Mouse (Mus musculus) lung, embryonic 14.5 days (tissue): ENCODE results near the gene Atp6v0a2. TPM values are rescaled to one million over a fixed set of nuclear protein-coding genes. Genes with fewer than 3 reads are reported as not detected.

Experiments used
- ATAC-seq: fragments of 200-750 bp; cut with Nextera tagmentation; 2 replicates; pipeline ENCODE4 v1.8.0; 2017; ENCODE audit warnings: mild to moderate bottlenecking, moderate TSS enrichment, moderate library complexity; ENCODE audit not compliant: insufficient read depth
- DNase-seq: peaks from one replicate; pipeline ENCODE4 v3.0.0-alpha.2; 2015
- H3K27ac ChIP-seq: fragments of 300-500 bp; sonication (generic); 2 replicates; pipeline ENCODE4 v1.5.1; 2014; ENCODE audit warnings: low read depth, mild to moderate bottlenecking, moderate library complexity
- H3K27me3 ChIP-seq: fragments of 300-500 bp; sonication (generic); 2 replicates; pipeline ENCODE4 v1.6.1; 2014; ENCODE audit warnings: low read length, control low read depth; ENCODE audit not compliant: insufficient read depth
- H3K36me3 ChIP-seq: fragments of 300-500 bp; sonication (generic); 2 replicates; pipeline ENCODE4 v1.6.1; 2014; ENCODE audit warnings: control low read depth; ENCODE audit not compliant: insufficient read depth
- H3K4me1 ChIP-seq: fragments of 300-500 bp; sonication (generic); 2 replicates; pipeline ENCODE4 v1.6.1; 2014; ENCODE audit warnings: antibody characterized with exemption, control low read depth; ENCODE audit not compliant: insufficient read depth
- H3K4me2 ChIP-seq: fragments of 300-500 bp; sonication (generic); 2 replicates; pipeline ENCODE4 v1.6.1; 2014; ENCODE audit warnings: mild to moderate bottlenecking
- H3K4me3 ChIP-seq: fragments of 300-500 bp; sonication (generic); 2 replicates; pipeline ENCODE4 v1.5.1; 2014; ENCODE audit warnings: low read depth, low read length
- H3K9ac ChIP-seq: fragments of 300-500 bp; sonication (generic); 2 replicates; pipeline ENCODE4 v1.6.1; 2014
- H3K9me3 ChIP-seq: fragments of 300-500 bp; sonication (generic); 2 replicates; pipeline ENCODE4 v1.6.1; 2016; ENCODE audit warnings: low read depth, low read length, control low read depth
- CTCF ChIP-seq: IDR thresholded peaks from 2 replicates; pipeline ENCODE4 v1.5.1; 2016; ENCODE audit warnings: antibody characterized with exemption, low read depth
- WGBS: fragments of 180-500 bp; shearing (Covaris S2); extraction: QIAGEN DNeasy Blood & Tissue Kit; methylation state at CpG from one replicate; pipeline ENCODE4 v1.1.7; 2014; 5-methylcytosine and 5-hydroxymethylcytosine counted together
- polyA plus RNA-seq: library from polyadenylated mRNA; unstranded; fragments of >200 nt; fragmentation: Nextera tagmentation; extraction: Ambion mirVana; gene quantifications from 2 replicates; pipeline ENCODE4 v1.2.1, GENCODE M21; 2014

Atp6v0a2 gene
- polyA plus RNA-seq, 1 experiment from 2014 or later, result 47.0 TPM

- no peak overlapping the region for H3K9ac ChIP-seq
- no peak overlapping the region for H3K4me2 ChIP-seq
- TF ChIP-seq CTCF, result peak; percentile 70
- H3K4me1 ChIP-seq, result no peaks in the 10 kb centered on the region
- H3K27ac ChIP-seq, result no peak overlapping the region
- 63% methylated on average over 5 of the region's 5 CpGs for WGBS
- DNase-seq (peak; percentile 76), ATAC-seq (no peak)
- no peak overlapping the region for H3K4me3 ChIP-seq
- no peaks in the 10 kb centered on the region for H3K9me3 ChIP-seq
- no peaks in the 10 kb centered on the region for H3K27me3 ChIP-seq
- H3K36me3 ChIP-seq, result no peaks in the 10 kb centered on the region
These were observed 26.0 kb upstream of the Atp6v0a2 start for GRCm38 (mm10) chr5:124602349-124602748.

DNA sequence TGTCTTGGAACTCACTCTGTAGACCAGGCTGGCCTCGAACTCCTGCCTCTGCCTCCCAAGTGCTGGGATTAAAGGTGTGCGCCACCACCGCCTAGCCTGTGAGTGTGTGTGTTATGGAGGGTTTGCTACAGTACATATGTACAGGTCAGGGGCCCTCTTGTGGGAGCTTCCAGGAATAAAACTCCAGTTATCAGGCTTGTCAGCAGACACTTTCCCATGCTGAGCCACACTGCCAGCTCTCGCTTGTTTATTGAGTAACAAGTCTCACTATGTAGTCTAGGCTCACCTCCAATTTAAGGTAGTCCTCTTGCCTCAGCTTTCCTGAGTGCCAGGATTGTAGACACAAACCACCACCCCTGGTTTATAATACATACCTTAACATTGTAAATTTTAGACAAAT, 24.1 kb upstream of the Atp6v0a2 start:
- H3K36me3 ChIP-seq, result no peaks in the 10 kb centered on the region
- DNase-seq, result no peak
- no peak overlapping the region for H3K9ac ChIP-seq
- no peak overlapping the region for H3K27ac ChIP-seq
- ATAC-seq, result no peak
- H3K4me2 ChIP-seq, result no peak overlapping the region
- H3K9me3 ChIP-seq, result no peaks in the 10 kb centered on the region
- 84% methylated on average over 4 of the region's 4 CpGs for WGBS
- no peak overlapping the region for H3K4me3 ChIP-seq
- H3K27me3 ChIP-seq, result no peaks in the 10 kb centered on the region
- H3K4me1 ChIP-seq, result no peaks in the 10 kb centered on the region
- TF ChIP-seq CTCF, result no peak

- Histone ChIP-seq H3K27me3 (no peaks in the 10 kb centered on the region), H3K4me1 (no peaks in the 10 kb centered on the region), H3K36me3 (no peaks in the 10 kb centered on the region), H3K27ac (no peak overlapping the region), H3K9me3 (no peaks in the 10 kb centered on the region), H3K4me3 (no peak overlapping the region), H3K4me2 (no peak overlapping the region), H3K9ac (no peak overlapping the region)
- no peak for ATAC-seq
- WGBS, result 74% methylated on average over 17 of the region's 17 CpGs
- no peak for TF ChIP-seq CTCF
- no peak for DNase-seq
These were observed 23.2 kb upstream of the Atp6v0a2 start for GRCm38 (mm10) chr5:124605041-124605622.

DNA sequence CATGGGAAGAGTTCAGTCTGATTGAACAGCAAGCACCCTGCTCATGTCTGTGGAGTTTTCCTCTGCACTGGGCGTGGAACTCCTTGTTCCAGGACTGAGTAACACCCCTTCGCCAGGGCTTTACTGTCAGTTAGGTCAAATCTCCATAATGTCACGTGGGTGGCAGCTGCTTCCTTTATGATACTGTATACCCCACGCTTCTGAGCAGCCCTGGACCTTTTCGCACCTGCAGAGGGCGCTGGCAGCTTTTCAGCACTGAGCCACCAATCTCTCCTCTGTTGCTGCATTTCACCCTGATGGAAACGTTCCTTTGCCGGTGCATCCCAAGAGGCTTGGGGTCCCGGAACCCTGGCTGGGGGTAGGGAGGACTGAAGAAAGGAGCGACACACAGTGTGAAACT, 17.4 kb upstream of the Atp6v0a2 start:
- Histone ChIP-seq H3K4me3 (no peak overlapping the region), H3K4me1 (no peaks in the 10 kb centered on the region), H3K4me2 (no peak overlapping the region), H3K9me3 (no peaks in the 10 kb centered on the region), H3K9ac (no peak overlapping the region), H3K27me3 (no peaks in the 10 kb centered on the region), H3K27ac (no peak overlapping the region), H3K36me3 (no peaks in the 10 kb centered on the region; the same call in 1 of the 2 replicates)
- peak; percentile 26; the same call in 1 of the 2 replicates for TF ChIP-seq CTCF
- ATAC-seq (no peak), DNase-seq (peak; percentile 7)
- WGBS, result 77% methylated on average over 10 of the region's 10 CpGs

DNA sequence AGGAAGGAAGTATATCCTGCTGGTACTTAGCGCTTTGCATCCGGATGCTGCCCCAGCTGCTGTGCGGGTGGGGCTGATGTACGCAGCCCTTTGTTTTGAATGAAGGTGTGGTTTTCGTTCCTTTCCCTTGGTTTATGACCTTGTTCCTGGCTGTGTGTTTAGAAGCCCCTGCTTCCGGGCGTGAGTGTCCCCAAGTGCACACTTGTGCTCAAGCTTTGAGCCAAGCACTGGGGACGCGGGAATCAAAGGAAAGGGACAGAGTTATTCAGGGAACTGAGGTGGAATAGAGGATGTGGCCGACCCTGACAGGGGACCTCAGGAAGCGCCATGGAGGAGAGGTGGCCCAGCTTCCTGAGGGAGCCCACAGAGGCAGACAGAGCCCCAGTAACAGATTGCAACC, 13.7 kb upstream of the Atp6v0a2 start:
- H3K9me3 ChIP-seq, result no peaks in the 10 kb centered on the region
- 78% methylated on average over 11 of the region's 11 CpGs for WGBS
- peak; percentile 61 for DNase-seq
- ATAC-seq, result peak; percentile 47; the same call in 1 of the 2 replicates
- no peak overlapping the region for H3K4me3 ChIP-seq
- H3K9ac ChIP-seq, result no peak overlapping the region
- no peaks in the 10 kb centered on the region for H3K4me1 ChIP-seq
- TF ChIP-seq CTCF, result no peak
- H3K27ac ChIP-seq, result peak overlapping the region; percentile 70
- H3K4me2 ChIP-seq, result no peak overlapping the region
- H3K27me3 ChIP-seq, result no peaks in the 10 kb centered on the region
- no peaks in the 10 kb centered on the region; the same call in 1 of the 2 replicates for H3K36me3 ChIP-seq

DNA sequence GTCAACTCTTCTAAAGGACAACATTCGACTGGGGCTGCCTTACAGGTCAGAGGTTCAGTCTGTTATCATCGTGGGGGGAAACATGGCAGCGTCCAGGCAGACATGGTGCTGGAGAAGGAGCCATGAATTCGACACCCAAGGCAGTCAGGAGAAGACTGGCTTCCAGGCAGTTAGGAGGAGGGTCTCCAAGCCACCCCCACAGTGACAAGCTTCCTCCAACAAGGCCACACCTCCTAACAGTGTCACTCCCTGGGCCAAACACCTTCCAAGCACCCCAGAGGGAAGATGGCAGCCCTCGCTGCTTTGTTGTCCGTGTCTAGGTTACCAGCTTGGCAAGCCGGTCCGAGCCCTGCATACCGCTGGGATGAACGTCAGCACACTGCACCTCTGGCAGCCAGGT, 9.7 kb upstream of the Atp6v0a2 start:
- H3K27me3 ChIP-seq, result no peaks in the 10 kb centered on the region
- H3K36me3 ChIP-seq, result no peaks in the 10 kb centered on the region
- DNase-seq (no peak), ATAC-seq (no peak)
- no peak overlapping the region for H3K27ac ChIP-seq
- no peaks in the 10 kb centered on the region for H3K4me1 ChIP-seq
- 77% methylated on average over 10 of the region's 10 CpGs for WGBS
- no peak overlapping the region for H3K4me2 ChIP-seq
- H3K4me3 ChIP-seq, result no peak overlapping the region
- TF ChIP-seq CTCF, result no peak
- no peaks in the 10 kb centered on the region for H3K9me3 ChIP-seq
- H3K9ac ChIP-seq, result no peak overlapping the region

GRCm38 (mm10) chr5:124621362-124621761, 7.0 kb upstream of the Atp6v0a2 start:
- 71% methylated on average over 13 of the region's 13 CpGs for WGBS
- Histone ChIP-seq H3K36me3 (no peaks in the 10 kb centered on the region), H3K4me1 (no peaks in the 10 kb centered on the region), H3K9ac (no peak overlapping the region), H3K9me3 (no peaks in the 10 kb centered on the region), H3K4me2 (no peak overlapping the region), H3K27ac (no peak overlapping the region), H3K4me3 (no peak overlapping the region), H3K27me3 (no peaks in the 10 kb centered on the region)
- no peak for TF ChIP-seq CTCF
- ATAC-seq (no peak), DNase-seq (no peak)
